Mouse (Mus musculus): Measurements from ENCODE around the gene Loxl3.

Loxl3 gene

GRCm38 (mm10) chr6:83017190-83017589 is 16.8 kb upstream of the Loxl3 start:
- no peak for DNase-seq (ENCODE audit: low spot score in 2 of 2)

- DNase-seq (ENCODE audit: low spot score in 2 of 2), result no peak
These were observed 14.9 kb upstream of the Loxl3 start for GRCm38 (mm10) chr6:83019044-83019443.

GRCm38 (mm10) chr6:83020121-83020520 is 13.9 kb upstream of the Loxl3 start:
- no peak for DNase-seq (ENCODE audit: low spot score in 2 of 2)

GRCm38 (mm10) chr6:83020836-83021593 is 13.0 kb upstream of the Loxl3 start:
- DNase-seq (ENCODE audit: low spot score in 2 of 2), result no peak

GRCm38 (mm10) chr6:83023008-83023407 is 11.0 kb upstream of the Loxl3 start:
- no peak for DNase-seq (ENCODE audit: low spot score in 2 of 2)

- no peak for DNase-seq (ENCODE audit: low spot score in 2 of 2)
These were observed 10.2 kb upstream of the Loxl3 start for GRCm38 (mm10) chr6:83023786-83024185.

GRCm38 (mm10) chr6:83024421-83024820 is 9.6 kb upstream of the Loxl3 start:
- DNase-seq (ENCODE audit: low spot score in 2 of 2), result no peak

GRCm38 (mm10) chr6:83025221-83025620 is 8.8 kb upstream of the Loxl3 start:
- no peak for DNase-seq (ENCODE audit: low spot score in 2 of 2)

- DNase-seq (ENCODE audit: low spot score in 2 of 2), result no peak
These were observed 6.7 kb upstream of the Loxl3 start for GRCm38 (mm10) chr6:83027293-83027692.

GRCm38 (mm10) chr6:83027706-83028105 is 6.3 kb upstream of the Loxl3 start:
- DNase-seq (ENCODE audit: low spot score in 2 of 2), result no peak

- DNase-seq (ENCODE audit: low spot score in 2 of 2), result no peak
These were observed 4.2 kb upstream of the Loxl3 start for GRCm38 (mm10) chr6:83029777-83030176.

- no peak for DNase-seq (ENCODE audit: low spot score in 2 of 2)
These were observed 2.9 kb upstream of the Loxl3 start for GRCm38 (mm10) chr6:83031111-83031510.

GRCm38 (mm10) chr6:83031921-83032590 is 1.9 kb upstream of the Loxl3 start:
- DNase-seq (ENCODE audit: low spot score in 2 of 2), result no peak

- no peak for DNase-seq (ENCODE audit: low spot score in 2 of 2)
These were observed 1.2 kb upstream of the Loxl3 start for GRCm38 (mm10) chr6:83032769-83033191.

- no peak for DNase-seq (ENCODE audit: low spot score in 2 of 2)
These were observed 586 bp downstream of the Loxl3 start for GRCm38 (mm10) chr6:83034463-83035055.

- DNase-seq (ENCODE audit: low spot score in 2 of 2), result no peak
These were observed 3.2 kb downstream of the Loxl3 start for GRCm38 (mm10) chr6:83037188-83037587.

GRCm38 (mm10) chr6:83038496-83039012 is 4.6 kb downstream of the Loxl3 start:
- DNase-seq (ENCODE audit: low spot score in 2 of 2), result peak; percentile 82 to 87

GRCm38 (mm10) chr6:83040601-83041000 is 6.6 kb downstream of the Loxl3 start:
- no peak for DNase-seq (ENCODE audit: low spot score in 2 of 2)

- DNase-seq (ENCODE audit: low spot score in 2 of 2), result no peak
These were observed 9.6 kb downstream of the Loxl3 start for GRCm38 (mm10) chr6:83043561-83043960.

GRCm38 (mm10) chr6:83043993-83044392 is 10.0 kb downstream of the Loxl3 start:
- no peak for DNase-seq (ENCODE audit: low spot score in 2 of 2)

- no peak for DNase-seq (ENCODE audit: low spot score in 2 of 2)
These were observed 10.8 kb downstream of the Loxl3 start for GRCm38 (mm10) chr6:83044742-83045141.

GRCm38 (mm10) chr6:83049367-83049766 is 15.4 kb downstream of the Loxl3 start:
- DNase-seq (ENCODE audit: low spot score in 2 of 2), result no peak

Measured in frontal cortex, postnatal 25 days (tissue).